13 mouse cellular contexts compared by ENCODE assay signal in the genomic region with DNA sequence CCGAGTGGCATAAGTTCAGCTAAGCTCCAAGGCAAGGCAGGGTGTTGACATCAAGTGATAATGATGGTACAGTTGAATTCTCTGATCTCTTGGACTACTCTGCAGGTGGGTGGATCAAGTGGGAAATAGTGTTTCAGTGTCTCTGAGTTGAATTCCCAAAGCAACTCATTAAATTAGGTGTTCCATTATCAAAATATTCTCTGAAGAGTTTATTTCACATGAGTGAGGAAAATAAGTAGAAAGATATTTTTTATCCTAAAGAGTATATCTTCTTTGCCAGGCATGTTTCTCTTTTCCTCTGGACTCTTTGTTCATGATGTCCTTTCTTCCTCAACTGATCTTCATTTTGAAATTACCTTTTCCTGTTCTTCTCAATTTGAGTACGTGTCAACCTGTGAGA. TPM values are rescaled to one million over a fixed set of nuclear protein-coding genes. Genes with fewer than 3 reads are reported as not detected.
"Had no signal": no experiment of that assay in that cellular context is flagged by ENCODE, and none has a peak within 500 bp of the region (broad histone marks: within the 10 kb centered on the region; RNA-seq: fewer than 3 reads in every experiment).

A gene (minus strand): TSS at position 101 of the 400 bp plus-strand sequence.

- DNase-seq: retina, postnatal 1 day; right cerebral cortex, adult 18-20 months; right cerebral cortex, postnatal 14 days; right cerebral cortex, postnatal 25 days; right cerebral cortex, postnatal 4 days; spleen, adult 18-20 months; thymus, adult 18-20 months; thymus, adult 2 months; thymus, postnatal 14 days; thymus, postnatal 25 days; thymus, postnatal 36 days; thymus, postnatal 4 days had no signal

RNA-seq across cellular contexts. Expression of the gene that starts here (rescaled TPM):
- total RNA-seq: neutrophil, adult 5-6 weeks had no signal
